Mouse (Mus musculus): ENCODE data around the gene Flot2. TPM values are rescaled to one million over a fixed set of nuclear protein-coding genes. Genes with fewer than 3 reads are reported as not detected.
A peak's percentile ranks its signal among the peaks of the same experiment; 100 is the strongest.

Flot2 gene
- total RNA-seq, 2 experiments from 2014 or later = 81.8 to 83.8 TPM

GRCm38 (mm10) chr11:78059833-78060757 is 22.4 kb downstream of the Flot2 start:
- DNase-seq (ENCODE audit: low spot score in 2 of 2) = peak; percentile 50 to 63

DNA sequence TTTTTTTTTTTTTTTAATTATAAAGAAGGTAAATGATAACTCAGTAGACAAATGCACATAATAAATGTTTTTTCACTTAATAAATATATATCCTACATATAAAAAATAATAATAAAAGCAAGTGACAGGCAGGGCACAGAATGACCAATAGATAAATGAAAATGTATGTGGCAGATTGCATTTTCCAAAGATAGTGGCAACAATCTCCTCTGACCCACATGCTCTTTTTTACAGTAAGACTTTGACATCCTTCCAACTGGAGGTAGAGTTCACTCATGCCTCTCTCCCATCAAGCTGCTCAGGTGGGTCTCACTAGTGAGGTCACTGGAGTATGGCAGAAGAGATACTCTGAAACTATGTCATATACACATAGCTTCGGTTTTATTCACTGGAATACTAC is 24.8 kb downstream of the Flot2 start:
- no peak for DNase-seq (ENCODE audit: low spot score in 2 of 2)

GRCm38 (mm10) chr11:78065906-78066305 is 28.2 kb downstream of the Flot2 start:
- DNase-seq (ENCODE audit: low spot score in 2 of 2) = no peak

- DNase-seq (ENCODE audit: low spot score in 2 of 2) = no peak
Measured at GRCm38 (mm10) chr11:78066641-78067040, 28.9 kb downstream of the Flot2 start.

- DNase-seq (ENCODE audit: low spot score in 2 of 2) = no peak
Measured at GRCm38 (mm10) chr11:78067566-78067965, 29.8 kb downstream of the Flot2 start.

DNA sequence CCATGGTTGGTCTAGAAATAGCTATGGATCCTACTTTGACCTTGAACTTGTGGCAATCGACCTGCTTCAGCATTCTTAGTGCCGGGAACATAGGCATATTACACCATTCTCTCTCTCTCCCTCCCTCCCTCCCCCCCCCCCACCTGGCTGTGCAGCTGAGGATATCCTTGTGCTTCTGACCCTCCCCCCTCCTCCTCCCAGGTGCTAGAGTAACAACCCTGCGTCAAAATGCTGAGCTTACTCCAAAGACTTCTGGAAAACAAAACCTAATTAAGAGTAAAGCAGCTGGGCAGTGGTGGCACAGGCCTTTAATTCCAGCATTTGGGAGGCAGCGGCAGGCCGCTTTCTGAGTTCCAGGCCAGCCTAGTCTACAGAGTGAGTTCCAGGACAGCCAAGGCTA is 31.4 kb downstream of the Flot2 start:
- DNase-seq (ENCODE audit: low spot score in 2 of 2) = no peak

DNA sequence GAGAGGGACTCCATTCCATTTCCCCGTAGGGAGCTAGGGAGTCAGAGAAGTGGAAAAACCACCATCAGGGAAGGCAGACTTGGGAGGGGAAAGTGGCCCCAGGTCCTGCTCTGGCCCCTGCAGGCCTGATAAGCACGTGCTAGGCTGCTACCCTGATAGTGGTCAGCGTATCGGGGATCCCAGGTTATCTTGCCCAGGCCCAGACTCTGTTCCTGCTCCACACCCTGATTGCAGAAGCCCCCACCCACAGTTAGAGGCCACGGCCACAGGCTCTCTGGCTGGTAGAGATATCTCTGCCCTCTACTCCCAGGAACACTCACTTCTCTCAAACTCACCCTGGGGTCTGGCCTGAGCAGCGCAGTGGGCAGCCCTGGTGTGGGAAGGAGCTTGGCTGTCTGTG is 31.9 kb downstream of the Flot2 start:
- no peak for DNase-seq (ENCODE audit: low spot score in 2 of 2)

GRCm38 (mm10) chr11:78071938-78072337 is 34.2 kb downstream of the Flot2 start:
- no peak for DNase-seq (ENCODE audit: low spot score in 2 of 2)

GRCm38 (mm10) chr11:78072425-78073130 is 34.8 kb downstream of the Flot2 start:
- DNase-seq (ENCODE audit: low spot score in 2 of 2) = no peak

DNA sequence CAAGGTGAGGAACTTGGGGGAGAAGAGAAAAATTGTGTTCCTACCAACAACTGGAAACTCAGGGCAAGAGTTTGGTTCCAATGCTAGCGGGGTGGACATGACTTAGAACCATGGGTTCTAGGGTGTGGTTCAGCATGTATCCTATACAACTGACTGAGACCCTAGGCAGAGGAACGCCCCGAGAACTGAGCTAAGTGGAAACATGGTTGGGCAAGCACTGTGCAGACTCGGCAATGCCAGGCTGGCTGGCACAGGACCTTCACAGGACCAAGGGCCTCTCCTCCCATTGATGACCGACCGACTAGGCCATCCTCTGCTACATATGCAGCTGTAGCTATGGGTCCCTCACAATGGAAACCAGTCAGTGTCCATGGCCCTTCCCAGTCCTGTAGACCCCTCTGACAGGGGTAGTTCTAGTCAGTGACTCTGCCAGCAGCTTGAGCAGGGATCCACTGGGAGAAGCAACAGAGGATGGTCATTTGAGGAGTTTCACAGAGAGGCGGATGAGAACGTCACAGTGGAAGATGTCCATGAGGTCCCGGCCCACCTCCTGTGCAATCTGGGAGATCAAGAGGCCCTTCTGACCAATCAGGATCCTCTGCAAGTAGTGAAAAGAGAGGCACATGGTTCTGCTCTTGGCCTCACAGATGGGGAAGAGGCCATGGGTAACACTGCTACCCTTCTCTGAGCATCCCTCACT is 36.0 kb downstream of the Flot2 start:
- no peak for DNase-seq (ENCODE audit: low spot score in 2 of 2)

DNA sequence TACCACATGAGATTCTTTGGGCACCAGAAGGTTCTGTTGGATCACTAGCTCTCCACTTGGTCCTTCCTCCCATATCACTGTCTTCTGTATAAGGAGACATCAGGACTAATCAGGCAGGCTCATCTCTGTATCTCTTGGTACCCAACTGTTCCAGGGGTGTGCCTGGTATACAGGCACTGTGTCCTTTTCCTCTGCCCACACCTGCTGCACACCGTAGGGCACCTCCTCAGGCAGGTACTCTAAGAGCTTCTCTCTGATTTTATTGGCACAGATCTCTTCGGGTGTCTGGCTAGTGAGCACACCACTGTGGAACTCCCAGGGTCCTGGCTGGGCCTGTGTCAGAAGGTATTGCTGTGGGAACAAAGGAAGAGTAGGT is 36.5 kb downstream of the Flot2 start:
- DNase-seq (ENCODE audit: low spot score in 2 of 2) = no peak

GRCm38 (mm10) chr11:78074666-78075065 is 36.9 kb downstream of the Flot2 start:
- no peak for DNase-seq (ENCODE audit: low spot score in 2 of 2)

DNA sequence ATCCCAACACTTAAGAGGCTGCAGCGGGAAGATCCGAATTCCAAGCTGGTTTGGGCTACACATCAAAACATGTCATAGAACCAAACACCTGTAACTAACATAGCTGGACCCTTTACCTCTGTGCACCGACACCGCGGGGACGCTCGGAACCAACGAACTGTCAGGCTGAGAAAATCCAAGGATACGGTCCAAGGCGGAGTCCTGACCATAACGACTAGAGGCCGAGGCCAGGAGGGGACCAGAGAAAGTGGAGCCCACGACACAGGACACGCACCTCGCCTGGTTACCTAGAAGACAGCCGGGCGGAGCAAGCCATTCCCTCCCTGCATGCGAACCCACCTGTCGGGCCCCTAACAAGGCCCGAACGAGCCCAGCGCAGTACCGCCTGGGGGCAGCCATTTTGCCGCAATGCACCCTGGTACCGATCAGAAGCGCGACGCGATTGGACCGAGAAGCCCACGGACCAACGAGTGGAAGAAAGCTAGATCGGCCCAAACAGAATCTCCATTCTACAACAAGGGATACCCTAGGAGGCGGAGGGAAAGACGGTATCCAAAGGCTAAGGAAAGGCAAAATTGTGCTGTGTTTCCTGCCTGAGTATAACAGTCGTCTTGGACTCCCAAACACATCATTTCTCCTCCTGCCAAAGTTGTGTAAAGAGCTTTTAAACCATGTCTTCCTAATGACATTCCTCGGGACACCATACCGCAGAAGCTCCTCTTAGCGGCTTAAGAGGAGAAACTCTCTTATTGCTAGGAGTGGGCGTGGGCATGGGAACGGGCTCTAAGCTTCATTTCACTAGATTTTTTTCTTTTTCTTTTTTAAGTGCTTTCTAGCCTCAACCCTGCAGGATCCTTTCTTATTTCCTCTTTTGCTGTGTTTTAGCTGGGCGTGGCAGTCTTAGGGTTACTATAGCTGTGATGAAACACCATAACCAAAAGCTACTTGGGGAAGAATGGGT is 42.5 kb downstream of the Flot2 start, which contains the start of gene Eral1:
Eral1 (minus strand) TSS at position 423 of the 961 bp plus-strand sequence.
- peak; percentile 60 to 65 for DNase-seq (ENCODE audit: low spot score in 2 of 2)

DNA sequence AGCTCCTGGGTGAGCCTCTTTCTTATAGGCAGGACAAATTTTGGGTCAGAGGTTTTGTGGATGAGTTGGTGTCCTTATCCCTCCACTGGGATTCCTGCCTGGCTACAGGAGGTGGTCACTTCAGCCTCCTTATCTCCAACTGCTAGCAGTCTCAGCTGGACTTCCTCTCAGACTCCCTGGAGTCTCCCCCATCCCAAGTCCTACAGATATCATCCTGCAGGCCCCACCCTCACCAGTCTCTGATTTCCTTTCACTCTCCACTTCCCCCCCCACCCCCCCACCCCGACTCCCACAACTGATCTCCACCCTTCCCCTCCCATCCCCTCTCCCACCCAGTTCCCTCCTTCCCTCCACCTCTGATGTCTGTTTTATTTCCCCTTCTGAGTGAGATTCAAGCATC is 45.9 kb downstream of the Flot2 start:
- no peak for DNase-seq (ENCODE audit: low spot score in 2 of 2)

DNA sequence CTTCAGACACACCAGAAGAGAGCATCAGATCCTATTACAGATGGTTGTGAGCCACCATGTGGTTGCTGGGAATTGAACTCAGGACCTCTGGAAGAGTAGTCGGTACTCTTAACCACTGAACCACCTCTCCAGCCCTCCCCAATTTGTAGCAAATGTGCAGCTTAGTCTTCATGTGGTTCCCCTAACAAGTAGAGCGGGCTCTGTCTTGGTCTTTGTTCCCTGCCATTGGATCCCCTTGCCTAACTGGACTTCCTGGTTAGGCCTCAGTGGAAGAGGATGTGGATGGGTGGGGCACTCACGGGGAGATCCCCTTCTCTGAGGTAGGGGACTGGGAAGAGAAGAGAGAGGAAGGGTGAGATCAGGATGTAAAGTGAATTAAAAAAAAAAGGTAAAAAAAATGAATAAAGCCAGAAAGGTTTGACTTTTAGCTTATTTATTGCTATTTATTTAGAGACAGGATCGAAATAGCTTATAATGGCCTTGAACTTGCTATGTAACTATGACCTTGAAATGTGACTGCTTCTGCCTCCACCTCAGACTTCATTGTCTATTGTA is 49.3 kb downstream of the Flot2 start:
- DNase-seq (ENCODE audit: low spot score in 2 of 2) = no peak

GRCm38 (mm10) chr11:78087756-78088281 is 50.1 kb downstream of the Flot2 start:
- DNase-seq (ENCODE audit: low spot score in 2 of 2) = no peak

- no peak for DNase-seq (ENCODE audit: low spot score in 2 of 2)
Measured at GRCm38 (mm10) chr11:78094137-78094503, 56.4 kb downstream of the Flot2 start.

- peak; percentile 80 to 89 for DNase-seq (ENCODE audit: low spot score in 2 of 2)
Measured at GRCm38 (mm10) chr11:78094504-78095143, 56.9 kb downstream of the Flot2 start, which contains the start of gene Fam222b. TSS of gene Fam222b (plus strand) at chr11:78094660.

GRCm38 (mm10) chr11:78095144-78095516 is 57.4 kb downstream of the Flot2 start:
- no peak for DNase-seq (ENCODE audit: low spot score in 2 of 2)

All from adrenal gland, postnatal 4 days (tissue).